Mouse (Mus musculus) kidney, embryonic 14.5 days (tissue): Measurements from ENCODE around the gene Slc4a8. TPM values are rescaled to one million over a fixed set of nuclear protein-coding genes. Genes with fewer than 3 reads are reported as not detected.
A peak's percentile ranks its signal among the peaks of the same experiment; 100 is the strongest.

Experiments
- ATAC-seq: fragments of 200-750 bp; cut with Nextera tagmentation; 2 replicates; pipeline ENCODE4 v1.8.0; 2017; ENCODE audit warnings: moderate number of reproducible peaks, mild to moderate bottlenecking, moderate TSS enrichment, moderate library complexity; ENCODE audit not compliant: low FRiP score, low TSS enrichment
- H3K27ac ChIP-seq: fragments of 300-500 bp; sonication (generic); 2 replicates; pipeline ENCODE4 v1.5.1; 2014; ENCODE audit warnings: low read depth, mild to moderate bottlenecking, low read length, moderate library complexity, mixed read lengths
- H3K27me3 ChIP-seq: fragments of 300-500 bp; sonication (generic); 2 replicates; pipeline ENCODE4 v1.6.1; 2014; ENCODE audit warnings: mild to moderate bottlenecking, low read length; ENCODE audit not compliant: control insufficient read depth, insufficient read depth
- H3K36me3 ChIP-seq: fragments of 300-500 bp; sonication (generic); 2 replicates; pipeline ENCODE4 v1.6.1; 2014; ENCODE audit warnings: low read length, mixed read lengths; ENCODE audit not compliant: control insufficient read depth, insufficient read depth
- H3K4me1 ChIP-seq: fragments of 300-500 bp; sonication (generic); 2 replicates; pipeline ENCODE4 v1.6.1; 2014; ENCODE audit warnings: low read length, mixed read lengths; ENCODE audit not compliant: control insufficient read depth, insufficient read depth
- H3K4me2 ChIP-seq: fragments of 300-500 bp; sonication (generic); replicated peaks from 2 replicates; pipeline ENCODE4 v1.6.1; 2014; ENCODE audit warnings: low read depth, mild to moderate bottlenecking, low read length
- H3K4me3 ChIP-seq: fragments of 300-500 bp; sonication (generic); 2 replicates; pipeline ENCODE4 v1.5.1; 2014; ENCODE audit warnings: mild to moderate bottlenecking, low read length
- H3K9ac ChIP-seq: fragments of 300-500 bp; sonication (generic); 2 replicates; pipeline ENCODE4 v1.6.1; 2014; ENCODE audit warnings: low read depth, mild to moderate bottlenecking, low read length, moderate library complexity
- H3K9me3 ChIP-seq: fragments of 300-500 bp; sonication (generic); 2 replicates; pipeline ENCODE4 v1.6.1; 2016; ENCODE audit warnings: low read length; ENCODE audit not compliant: control insufficient read depth
- WGBS: fragments of 180-500 bp; shearing (Covaris S2); extraction: QIAGEN DNeasy Blood & Tissue Kit; methylation state at CpG from one replicate; pipeline ENCODE4 v1.1.7; 2014; 5-methylcytosine and 5-hydroxymethylcytosine counted together
- polyA plus RNA-seq: library from polyadenylated mRNA; unstranded; fragments of >200 nt; fragmentation: Nextera tagmentation; extraction: Ambion mirVana; gene quantifications from 2 replicates; pipeline ENCODE4 v1.2.1, GENCODE M21; 2014

Slc4a8 gene
- polyA plus RNA-seq, 1 experiment from 2014 or later: 8.5 TPM

DNA sequence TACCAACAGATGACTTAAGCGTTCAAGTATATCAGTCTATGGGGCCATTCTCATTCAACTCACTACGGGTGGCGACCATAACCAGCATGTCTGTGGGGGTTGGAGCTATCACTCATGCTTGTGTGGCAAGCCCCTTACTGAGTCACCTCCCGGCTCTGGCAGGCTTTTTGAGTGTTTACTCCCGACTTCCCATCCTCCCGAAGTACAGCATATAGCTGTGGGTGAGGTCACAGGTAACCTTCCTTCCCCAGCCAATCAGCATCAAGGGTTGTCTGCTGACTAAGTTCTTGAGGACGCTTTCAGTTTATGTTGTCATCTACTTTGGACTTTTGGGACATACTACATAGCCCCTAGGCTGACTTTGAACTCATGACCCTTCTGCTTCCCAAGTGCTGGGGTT lies 82.8 kb downstream of the Slc4a8 start:
- Histone ChIP-seq H3K27ac (no peak overlapping the region), H3K4me3 (no peak overlapping the region), H3K4me1 (peaks cover 8% of the 10 kb centered on the region; the same call in 1 of the 2 replicates), H3K9me3 (peaks cover 6% of the 10 kb centered on the region; the same call in 1 of the 2 replicates), H3K27me3 (no peaks in the 10 kb centered on the region), H3K9ac (no peak overlapping the region), H3K36me3 (no peaks in the 10 kb centered on the region), H3K4me2 (no peak overlapping the region)
- no peak for ATAC-seq
- WGBS: 82% methylated on average over 7 of the region's 7 CpGs

DNA sequence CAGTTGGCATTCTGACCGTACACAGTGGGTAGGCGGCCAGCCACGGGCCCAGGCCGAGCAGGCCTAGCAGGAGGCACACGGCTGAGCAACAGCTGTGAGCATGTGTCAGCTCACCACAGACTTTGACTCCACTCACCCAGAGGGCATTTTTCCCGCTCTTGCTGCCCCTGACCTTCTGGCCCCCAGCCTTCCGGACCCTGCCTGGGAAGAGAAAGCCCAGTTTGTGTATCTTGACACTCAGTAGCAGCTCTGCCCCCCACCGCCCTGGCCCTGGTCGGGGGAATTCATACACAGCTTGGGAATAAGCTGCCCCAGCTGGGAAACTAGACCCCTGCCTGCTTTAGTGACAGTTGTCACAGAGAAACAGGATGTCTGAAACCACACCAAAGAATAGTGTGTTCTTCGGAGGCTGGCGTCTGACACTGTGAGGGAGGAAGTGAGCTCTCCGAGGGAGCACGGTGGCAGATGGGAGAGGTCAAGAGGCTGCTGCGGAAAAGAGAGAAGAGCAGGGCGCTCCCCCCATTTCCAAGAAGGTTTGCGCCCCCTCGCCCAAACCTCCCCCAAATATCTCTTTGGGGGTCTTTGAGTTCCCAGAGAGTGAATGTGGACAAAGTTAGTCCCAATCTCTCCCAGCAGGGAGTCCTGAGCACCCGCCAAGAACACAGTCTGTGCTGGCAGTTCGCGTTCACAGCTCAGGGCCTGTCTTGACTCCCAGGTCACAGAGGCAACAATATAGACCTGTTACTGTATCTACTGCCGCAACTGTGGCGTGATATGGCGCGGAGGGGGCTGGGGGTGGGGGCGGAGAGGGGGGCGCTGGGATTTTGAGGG lies 83.7 kb downstream of the Slc4a8 start:
- Histone ChIP-seq H3K36me3 (no peaks in the 10 kb centered on the region), H3K9me3 (peaks cover 6% of the 10 kb centered on the region; the same call in 1 of the 2 replicates), H3K4me2 (no peak overlapping the region), H3K9ac (no peak overlapping the region), H3K4me3 (no peak overlapping the region), H3K27me3 (no peaks in the 10 kb centered on the region), H3K4me1 (peaks cover 8% of the 10 kb centered on the region; the same call in 1 of the 2 replicates), H3K27ac (0 out of 2 replicates have a peak overlapping the region, but pooled peaks have one; percentile 7)
- ATAC-seq: peak; percentile 43; the same call in 1 of the 2 replicates
- 44% methylated on average over 26 of the region's 26 CpGs for WGBS

DNA sequence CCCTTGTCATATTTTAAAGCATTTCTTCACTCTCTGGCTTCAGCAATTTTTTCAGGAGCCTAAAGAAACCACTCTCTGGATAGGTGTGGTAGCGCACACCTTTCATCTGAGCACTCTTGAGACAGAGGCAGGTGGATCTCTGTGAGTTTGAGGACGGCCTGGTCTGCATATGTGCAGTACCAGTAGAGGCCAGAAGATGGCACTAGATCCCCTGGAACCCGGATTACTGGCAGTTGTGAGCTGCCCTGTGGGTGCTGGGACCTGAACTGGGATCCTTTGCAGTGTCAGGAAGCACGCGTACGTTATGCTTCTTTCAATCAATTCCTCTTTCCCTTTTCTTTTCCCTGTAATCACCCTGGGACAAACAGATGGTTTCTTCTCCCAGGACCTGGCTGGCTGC lies 85.6 kb downstream of the Slc4a8 start:
- Histone ChIP-seq H3K36me3 (no peaks in the 10 kb centered on the region), H3K4me3 (no peak overlapping the region), H3K9me3 (peaks cover 6% of the 10 kb centered on the region; the same call in 1 of the 2 replicates), H3K9ac (no peak overlapping the region), H3K4me2 (no peak overlapping the region), H3K4me1 (peaks cover 8% of the 10 kb centered on the region; the same call in 1 of the 2 replicates), H3K27ac (no peak overlapping the region), H3K27me3 (no peaks in the 10 kb centered on the region)
- no peak for ATAC-seq
- WGBS: 87% methylated on average over 6 of the region's 6 CpGs

DNA sequence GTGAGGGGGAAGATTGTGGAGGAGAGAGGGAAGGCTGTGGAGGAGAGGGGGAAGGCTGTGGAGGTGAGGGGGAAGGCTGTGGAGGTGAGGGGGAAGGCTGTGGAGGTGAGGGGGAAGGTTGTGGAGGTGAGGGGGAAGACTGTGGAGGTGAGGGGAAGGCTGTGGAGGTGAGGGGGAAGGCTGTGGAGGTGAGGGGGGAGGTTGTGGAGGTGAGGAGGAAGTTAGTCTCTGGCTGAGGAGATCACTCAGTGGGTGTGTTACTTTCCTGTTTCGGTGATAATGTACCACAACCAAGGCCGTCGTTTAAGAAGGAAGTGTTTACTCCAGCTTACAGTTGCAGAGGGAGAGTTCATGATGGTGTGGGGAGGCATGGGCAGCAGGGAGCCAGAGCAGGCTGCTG lies 96.0 kb downstream of the Slc4a8 start:
- ATAC-seq: no peak
- Histone ChIP-seq H3K9ac (no peak overlapping the region), H3K27ac (no peak overlapping the region), H3K4me1 (no peaks in the 10 kb centered on the region), H3K4me3 (no peak overlapping the region), H3K4me2 (no peak overlapping the region), H3K9me3 (no peaks in the 10 kb centered on the region), H3K36me3 (no peaks in the 10 kb centered on the region), H3K27me3 (no peaks in the 10 kb centered on the region)
- 88% methylated on average over 3 of the region's 3 CpGs for WGBS

DNA sequence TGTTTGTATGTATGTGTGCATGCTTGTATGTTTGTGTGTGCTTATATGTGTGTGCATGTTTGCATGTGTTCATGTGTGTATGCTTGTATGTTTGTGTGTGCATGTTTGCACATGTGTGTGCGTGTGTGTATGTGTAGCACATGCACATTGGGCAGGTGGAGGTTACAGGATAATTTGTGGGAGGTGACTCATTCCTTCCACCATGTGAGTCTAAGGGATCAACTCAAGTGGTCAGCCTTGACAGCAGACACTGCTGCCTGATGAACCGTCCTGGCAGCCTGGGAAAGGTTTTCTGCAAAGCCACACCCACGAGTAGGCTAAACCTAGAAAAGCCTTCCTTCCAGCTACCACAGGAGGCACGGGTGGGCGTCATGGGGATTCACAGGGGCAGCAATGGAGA lies 99.3 kb downstream of the Slc4a8 start:
- no peak overlapping the region for H3K4me3 ChIP-seq

DNA sequence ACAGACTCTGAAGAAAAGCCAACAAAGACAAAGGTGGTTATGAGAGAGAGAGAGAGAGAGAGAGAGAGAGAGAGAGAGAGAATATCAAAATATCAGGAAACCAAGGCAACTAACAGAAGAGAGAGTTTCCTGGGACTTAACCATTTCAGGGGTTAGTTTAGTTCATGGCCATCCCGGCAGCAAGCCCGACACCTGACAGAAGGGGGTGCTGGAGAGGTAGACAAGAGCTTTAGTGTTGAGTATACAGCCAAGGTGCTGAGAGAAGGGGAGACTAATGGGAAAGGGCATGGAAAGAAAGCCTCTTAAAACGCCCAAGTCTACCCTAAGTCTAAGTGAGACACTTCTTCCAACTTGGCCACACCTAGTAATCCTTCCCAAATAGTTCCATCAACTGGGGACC lies 104.0 kb downstream of the Slc4a8 start:
- 54% methylated on average over 3 of the region's 3 CpGs for WGBS
- Histone ChIP-seq H3K27ac (no peak overlapping the region), H3K4me2 (no peak overlapping the region), H3K9ac (no peak overlapping the region), H3K4me1 (no peaks in the 10 kb centered on the region), H3K9me3 (no peaks in the 10 kb centered on the region), H3K36me3 (no peaks in the 10 kb centered on the region), H3K4me3 (no peak overlapping the region), H3K27me3 (peaks cover 9% of the 10 kb centered on the region)
- no peak for ATAC-seq

More for the DNA sequence above, 99.3 kb downstream of the Slc4a8 start:
- WGBS: 38% methylated on average over 5 of the region's 5 CpGs
- Histone ChIP-seq H3K36me3 (no peaks in the 10 kb centered on the region), H3K27ac (no peak overlapping the region), H3K27me3 (no peaks in the 10 kb centered on the region; the same call in 1 of the 2 replicates), H3K9me3 (no peaks in the 10 kb centered on the region), H3K4me1 (no peaks in the 10 kb centered on the region), H3K4me2 (no peak overlapping the region), H3K9ac (no peak overlapping the region)
- no peak for ATAC-seq

DNA sequence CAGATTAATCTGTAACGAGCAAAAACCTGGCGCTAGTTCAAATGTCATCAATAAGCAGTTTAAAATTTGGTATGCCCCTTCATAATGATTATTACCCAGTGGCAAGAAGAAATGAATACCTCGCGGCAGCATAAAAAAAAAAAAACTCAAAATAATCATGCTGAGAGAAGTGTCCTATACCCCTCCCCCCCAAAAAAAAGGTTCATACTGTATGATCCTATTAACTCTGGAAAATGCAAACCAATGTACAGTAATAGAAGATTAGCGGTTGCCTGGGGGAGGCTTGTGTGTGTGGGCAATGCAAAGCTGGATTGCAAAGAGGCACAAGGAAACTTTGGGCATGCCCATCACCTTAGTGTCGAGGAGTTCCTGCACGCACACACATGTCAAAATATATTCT lies 108.0 kb downstream of the Slc4a8 start, which contains the start of gene Scn8a:
Scn8a (plus strand) TSS at position 301 of the 400 bp plus-strand sequence.
- H3K27me3 ChIP-seq: peaks cover 29% of the 10 kb centered on the region
- peak within 1 kb of the TSS; percentile 62 for H3K4me3 ChIP-seq
- WGBS: 67% methylated on average over 7 of the region's 7 CpGs
- H3K4me1 ChIP-seq: peaks cover 8% of the 10 kb centered on the region; the same call in 1 of the 2 replicates
- no peaks in the 10 kb centered on the region for H3K36me3 ChIP-seq
- H3K9ac ChIP-seq: peak within 1 kb of the TSS; percentile 44; the same call in 1 of the 2 replicates
- H3K27ac ChIP-seq: no peak within 1 kb of the TSS
- ATAC-seq: no peak
- no peaks in the 10 kb centered on the region for H3K9me3 ChIP-seq
- H3K4me2 ChIP-seq: peak within 1 kb of the TSS; percentile 71

DNA sequence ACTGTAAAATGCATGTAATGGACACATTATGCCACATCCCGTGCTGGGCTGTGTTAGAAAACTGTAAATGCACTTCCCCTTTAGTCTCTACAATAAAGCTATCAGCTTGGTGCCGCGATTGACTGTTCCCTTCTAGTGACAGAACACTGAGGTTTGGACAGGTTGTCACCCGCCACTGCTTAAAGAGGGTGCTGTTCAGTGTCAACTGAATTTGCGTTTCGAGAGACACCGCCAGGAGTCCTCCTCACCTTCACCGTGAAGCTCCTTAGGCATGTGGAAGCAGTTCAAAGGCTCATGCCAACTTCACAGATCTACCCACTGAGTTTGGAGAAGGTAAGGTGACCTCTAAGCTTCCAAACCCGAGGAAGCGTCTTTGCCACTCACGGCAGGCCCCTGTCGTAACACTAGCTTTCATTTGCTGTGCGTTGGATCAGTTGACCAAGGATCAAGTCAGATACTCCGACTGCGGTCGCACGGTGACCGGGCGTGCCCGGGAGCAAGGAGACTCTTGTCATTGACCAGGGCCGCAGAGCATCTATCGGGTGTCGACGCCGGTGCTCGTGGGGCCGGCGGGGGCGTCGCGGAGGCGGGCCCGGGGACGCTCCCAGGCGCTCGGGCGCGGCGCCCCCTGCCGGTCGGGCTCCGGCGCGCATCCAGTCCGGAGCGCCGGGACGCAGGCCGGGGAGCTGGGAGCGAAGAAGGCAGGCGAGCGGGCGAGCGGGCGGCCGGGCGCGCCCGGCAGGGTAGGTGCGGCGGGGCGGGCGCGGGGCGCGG lies 108.6 kb downstream of the Slc4a8 start:
- WGBS: 3% methylated on average over 59 of the region's 66 CpGs
- peak; percentile 83 for ATAC-seq
- Histone ChIP-seq H3K9me3 (no peaks in the 10 kb centered on the region), H3K9ac (peak overlapping the region; percentile 44; the same call in 1 of the 2 replicates), H3K4me2 (peak overlapping the region; percentile 71), H3K36me3 (no peaks in the 10 kb centered on the region), H3K27ac (no peak overlapping the region), H3K27me3 (peaks cover 29% of the 10 kb centered on the region), H3K4me3 (peak overlapping the region; percentile 62), H3K4me1 (peaks cover 8% of the 10 kb centered on the region; the same call in 1 of the 2 replicates)
